Mouse (Mus musculus) neural tube, embryonic 11.5 days (tissue): Measurements from ENCODE around the gene Elp4. TPM values are rescaled to one million over a fixed set of nuclear protein-coding genes. Genes with fewer than 3 reads are reported as not detected.

Source experiments
- ATAC-seq: fragments of 200-750 bp; cut with Nextera tagmentation; 2 replicates; pipeline ENCODE4 v1.8.0; 2017; ENCODE audit warnings: moderate number of reproducible peaks, mild to moderate bottlenecking, moderate TSS enrichment, moderate library complexity; ENCODE audit not compliant: insufficient read depth, low FRiP score, low TSS enrichment
- DNase-seq: peaks from one replicate; pipeline ENCODE4 v3.0.0-alpha.2; 2015; ENCODE audit warnings: low spot score
- H3K27ac ChIP-seq: fragments of 300-500 bp; sonication (generic); 2 replicates; pipeline ENCODE4 v1.5.1; 2014; ENCODE audit warnings: low read depth, mild to moderate bottlenecking, low read length
- H3K27me3 ChIP-seq: fragments of 300-500 bp; sonication (generic); 2 replicates; pipeline ENCODE4 v1.6.1; 2014; ENCODE audit warnings: mild to moderate bottlenecking, low read length, mixed read lengths; ENCODE audit not compliant: control insufficient read depth, insufficient read depth
- H3K36me3 ChIP-seq: fragments of 300-500 bp; sonication (generic); 2 replicates; pipeline ENCODE4 v1.6.1; 2014; ENCODE audit warnings: mild to moderate bottlenecking, low read length, moderate library complexity, mixed read lengths; ENCODE audit not compliant: control insufficient read depth, insufficient read depth
- H3K4me1 ChIP-seq: fragments of 300-500 bp; sonication (generic); 2 replicates; pipeline ENCODE4 v1.6.1; 2014; ENCODE audit warnings: low read length, mixed read lengths; ENCODE audit not compliant: control insufficient read depth, insufficient read depth
- H3K4me2 ChIP-seq: fragments of 300-500 bp; sonication (generic); 2 replicates; pipeline ENCODE4 v1.6.1; 2014; ENCODE audit warnings: low read depth, mild to moderate bottlenecking, moderate library complexity
- H3K4me3 ChIP-seq: fragments of 300-500 bp; sonication (generic); 2 replicates; pipeline ENCODE4 v1.5.1; 2014; ENCODE audit warnings: low read depth, low read length
- H3K9ac ChIP-seq: fragments of 300-500 bp; sonication (generic); 2 replicates; pipeline ENCODE4 v1.6.1; 2014; ENCODE audit warnings: mild to moderate bottlenecking, low read length
- H3K9me3 ChIP-seq: fragments of 300-500 bp; sonication (generic); 2 replicates; pipeline ENCODE4 v1.6.1; 2016; ENCODE audit warnings: low read length; ENCODE audit not compliant: control insufficient read depth
- WGBS: fragments of 180-500 bp; shearing (Covaris S2); extraction: QIAGEN DNeasy Blood & Tissue Kit; methylation state at CpG from one replicate; pipeline ENCODE4 v1.1.7; 2014; 5-methylcytosine and 5-hydroxymethylcytosine counted together
- polyA plus RNA-seq: library from polyadenylated mRNA; unstranded; fragments of >200 nt; fragmentation: Nextera tagmentation; extraction: Ambion mirVana; gene quantifications from 2 replicates; pipeline ENCODE4 v1.2.1, GENCODE M21; 2014

The Elp4 gene
- polyA plus RNA-seq, 1 experiment from 2014 or later = 53.2 TPM

DNA sequence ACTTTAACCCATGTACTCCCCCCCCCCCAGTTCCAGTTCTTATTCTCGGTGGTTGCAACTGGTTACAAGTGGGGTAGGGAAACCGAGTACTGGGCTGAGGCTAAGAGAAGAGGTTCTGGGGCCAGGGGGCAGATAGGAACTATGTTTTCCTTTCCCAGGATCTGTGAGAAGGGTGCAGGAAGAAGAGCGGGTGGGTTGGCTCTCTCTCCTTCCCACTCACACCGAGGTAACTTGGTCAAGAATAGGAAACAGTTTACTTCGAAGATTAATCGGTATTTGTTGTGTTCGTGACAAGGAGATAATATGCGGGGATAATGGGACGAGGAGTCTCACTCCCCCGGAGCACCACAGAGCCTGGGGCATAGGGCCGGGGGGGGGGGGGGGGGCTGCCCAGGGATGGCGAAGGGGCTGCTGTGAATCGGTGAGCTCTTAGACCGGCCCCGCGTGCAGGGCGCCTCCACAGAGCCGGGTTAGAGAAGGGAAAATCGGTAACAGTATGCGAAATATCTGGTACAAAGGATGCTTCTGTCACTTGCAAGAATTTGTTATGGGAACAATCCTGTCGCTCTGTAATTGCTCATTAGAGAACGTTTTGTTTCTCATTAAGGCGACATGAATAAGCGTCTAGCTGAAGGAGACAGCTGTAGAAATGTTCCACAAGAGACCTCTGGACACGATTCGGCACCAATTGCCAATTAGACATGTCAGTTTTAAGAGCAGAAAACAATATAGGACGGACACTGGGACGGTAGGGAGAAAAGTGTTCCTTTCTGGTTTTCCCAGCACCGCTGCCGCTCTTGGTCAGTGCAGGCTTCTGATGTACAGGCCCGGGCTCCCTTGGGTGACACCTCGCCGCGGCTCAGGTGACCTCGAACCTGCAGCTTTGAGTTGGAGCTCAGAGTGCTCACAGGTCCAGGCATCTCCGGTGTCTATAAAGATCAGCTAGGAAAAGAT is 217.7 kb downstream of the Elp4 start:
- peak overlapping the region; percentile 21; the same call in 1 of the 2 replicates for H3K4me2 ChIP-seq
- H3K27ac ChIP-seq = no peak overlapping the region
- H3K9ac ChIP-seq = no peak overlapping the region
- 0 out of 2 replicates have a peak, but pooled peaks cover 2% of the 10 kb centered on the region for H3K36me3 ChIP-seq
- no peak overlapping the region for H3K4me3 ChIP-seq
- peaks cover 44% of the 10 kb centered on the region for H3K4me1 ChIP-seq
- no peaks in the 10 kb centered on the region for H3K9me3 ChIP-seq
- DNase-seq = peak; percentile 41
- WGBS = 2% methylated on average over 35 of the region's 36 CpGs
- H3K27me3 ChIP-seq = peaks cover 71% of the 10 kb centered on the region
- no peak for ATAC-seq

DNA sequence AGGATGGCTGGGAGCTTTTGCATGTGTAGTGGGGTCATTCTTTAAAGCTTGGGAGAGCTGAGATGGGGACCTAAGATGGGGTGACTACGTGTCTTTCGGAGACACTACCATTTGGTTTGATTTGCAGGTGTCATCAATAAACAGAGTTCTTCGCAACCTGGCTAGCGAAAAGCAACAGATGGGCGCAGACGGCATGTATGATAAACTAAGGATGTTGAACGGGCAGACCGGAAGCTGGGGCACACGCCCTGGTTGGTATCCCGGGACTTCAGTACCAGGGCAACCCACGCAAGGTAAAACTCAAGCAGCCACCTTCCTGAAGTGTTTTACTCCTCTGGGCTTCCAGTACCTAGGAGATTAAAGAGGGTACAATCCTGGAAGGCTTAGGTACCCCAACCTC is 218.7 kb downstream of the Elp4 start:
- peak overlapping the region; percentile 12 for H3K4me2 ChIP-seq
- H3K27ac ChIP-seq = no peak overlapping the region
- 18% methylated on average over 11 of the region's 11 CpGs for WGBS
- H3K9me3 ChIP-seq = no peaks in the 10 kb centered on the region
- no peak overlapping the region for H3K9ac ChIP-seq
- peaks cover 41% of the 10 kb centered on the region for H3K4me1 ChIP-seq
- no peak overlapping the region for H3K4me3 ChIP-seq
- ATAC-seq (no peak), DNase-seq (no peak)
- 0 out of 2 replicates have a peak, but pooled peaks cover 2% of the 10 kb centered on the region for H3K36me3 ChIP-seq
- peaks cover 71% of the 10 kb centered on the region for H3K27me3 ChIP-seq

DNA sequence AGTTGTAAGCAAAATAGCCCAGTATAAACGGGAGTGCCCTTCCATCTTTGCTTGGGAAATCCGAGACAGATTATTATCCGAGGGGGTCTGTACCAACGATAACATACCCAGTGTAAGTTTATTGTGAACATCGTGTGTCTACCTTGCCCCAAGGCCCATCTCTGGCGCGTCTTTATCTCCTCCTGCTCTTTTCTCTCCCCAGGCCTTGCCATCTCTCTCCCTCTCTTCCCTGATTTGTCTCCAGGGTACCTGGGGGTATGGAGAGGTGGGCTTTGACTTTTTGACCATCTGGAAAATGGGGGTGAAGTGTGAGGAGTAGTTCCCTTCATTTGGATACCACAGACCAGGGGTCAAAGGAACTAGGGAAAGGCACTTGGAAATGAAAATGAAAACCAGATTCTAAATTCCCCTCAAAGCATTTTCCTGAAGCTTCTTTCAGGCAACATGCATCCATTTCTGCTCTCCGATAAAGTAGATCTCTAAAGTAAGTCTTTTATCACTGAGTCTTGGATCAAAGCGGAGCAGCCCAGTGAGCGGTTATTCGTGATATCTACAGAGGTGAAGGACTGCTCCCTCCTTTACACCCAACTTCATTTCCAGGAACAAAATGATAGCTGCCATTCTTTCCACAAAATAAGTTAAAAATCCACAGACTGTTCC is 219.2 kb downstream of the Elp4 start:
- H3K27ac ChIP-seq = no peak overlapping the region
- H3K9me3 ChIP-seq = no peaks in the 10 kb centered on the region
- 0 out of 2 replicates have a peak, but pooled peaks cover 2% of the 10 kb centered on the region for H3K36me3 ChIP-seq
- no peak overlapping the region for H3K9ac ChIP-seq
- DNase-seq (peak; percentile 9), ATAC-seq (no peak)
- peaks cover 67% of the 10 kb centered on the region for H3K27me3 ChIP-seq
- WGBS = 15% methylated on average over 11 of the region's 11 CpGs
- peak overlapping the region; percentile 9; the same call in 1 of the 2 replicates for H3K4me2 ChIP-seq
- H3K4me1 ChIP-seq = peaks cover 38% of the 10 kb centered on the region
- no peak overlapping the region for H3K4me3 ChIP-seq

DNA sequence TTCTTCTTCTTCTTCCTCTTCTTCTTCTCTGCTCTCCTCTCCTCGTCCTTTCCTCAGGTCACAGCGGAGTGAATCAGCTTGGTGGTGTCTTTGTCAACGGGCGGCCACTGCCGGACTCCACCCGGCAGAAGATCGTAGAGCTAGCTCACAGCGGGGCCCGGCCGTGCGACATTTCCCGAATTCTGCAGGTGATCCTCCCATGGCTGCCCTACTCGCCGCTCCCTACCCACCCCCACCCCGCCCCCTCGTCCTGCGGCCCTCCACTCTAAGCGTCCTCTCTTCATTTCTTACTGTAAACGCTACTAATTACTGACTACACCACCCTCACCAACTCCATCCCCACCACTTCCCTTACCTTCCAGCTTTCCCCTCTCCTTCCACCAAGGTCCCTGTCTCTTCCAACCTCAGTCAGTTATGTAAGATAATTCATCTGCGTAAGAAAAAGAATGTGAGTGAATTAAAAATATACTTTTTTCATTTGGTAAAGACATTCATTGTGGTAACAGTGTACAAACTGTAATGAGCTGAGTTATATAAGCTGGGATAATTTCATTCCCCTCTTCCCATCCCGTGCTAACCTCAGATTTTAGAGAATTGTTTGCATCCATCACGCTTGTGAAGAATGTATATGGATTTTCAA is 220.5 kb downstream of the Elp4 start:
- Histone ChIP-seq H3K36me3 (0 out of 2 replicates have a peak, but pooled peaks cover 2% of the 10 kb centered on the region), H3K4me2 (peak overlapping the region; percentile 11), H3K27ac (no peak overlapping the region), H3K9ac (0 out of 2 replicates have a peak overlapping the region, but pooled peaks have one; percentile 18), H3K27me3 (peaks cover 61% of the 10 kb centered on the region), H3K4me1 (peaks cover 32% of the 10 kb centered on the region), H3K4me3 (no peak overlapping the region), H3K9me3 (no peaks in the 10 kb centered on the region)
- WGBS = 3% methylated on average over 21 of the region's 22 CpGs
- DNase-seq (peak; percentile 12), ATAC-seq (no peak)

DNA sequence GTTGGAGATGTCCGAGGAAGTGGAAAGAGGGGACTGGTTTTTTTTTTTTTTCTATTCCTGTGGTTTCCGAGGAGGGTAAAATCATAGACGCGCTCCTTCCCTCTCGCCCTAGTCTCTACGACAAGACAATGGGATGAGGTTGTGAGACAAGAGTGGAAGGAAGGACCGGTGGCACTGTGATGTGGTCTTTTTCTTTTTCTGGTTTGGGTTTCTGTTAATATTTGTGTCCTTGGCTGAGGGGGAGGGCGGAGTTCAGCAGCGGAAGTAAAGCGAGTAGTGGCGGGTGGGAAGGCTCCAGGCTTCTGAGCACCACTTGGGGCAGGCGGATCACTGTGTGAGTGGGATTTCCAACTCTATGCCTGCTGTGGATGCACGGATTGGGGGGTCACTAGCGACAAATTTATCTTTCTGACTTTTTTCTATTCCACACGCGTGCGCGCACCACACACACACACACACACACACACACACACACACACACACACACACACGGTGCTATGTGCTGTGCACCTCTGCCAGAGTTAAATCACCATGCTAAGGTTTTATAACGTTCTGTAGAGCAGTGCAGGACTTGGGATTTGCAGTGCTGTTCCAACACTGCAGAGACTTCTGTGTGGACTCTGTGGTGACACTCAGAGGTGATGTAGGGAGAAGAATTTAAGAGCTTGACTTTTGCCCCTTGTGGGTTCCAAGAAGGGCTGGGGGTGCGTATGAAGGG is 221.6 kb downstream of the Elp4 start:
- peak overlapping the region; percentile 24 for H3K4me3 ChIP-seq
- no peaks in the 10 kb centered on the region for H3K9me3 ChIP-seq
- no peak overlapping the region for H3K27ac ChIP-seq
- ATAC-seq = no peak
- peak overlapping the region; percentile 41; the same call in 1 of the 2 replicates for H3K9ac ChIP-seq
- whole genome bisulfite sequencing = 3% methylated on average over 21 of the region's 21 CpGs
- 0 out of 2 replicates have a peak, but pooled peaks cover 2% of the 10 kb centered on the region for H3K36me3 ChIP-seq
- H3K27me3 ChIP-seq = peaks cover 57% of the 10 kb centered on the region
- H3K4me1 ChIP-seq = peaks cover 25% of the 10 kb centered on the region
- peak; percentile 48 for DNase-seq
- peak overlapping the region; percentile 71 for H3K4me2 ChIP-seq

DNA sequence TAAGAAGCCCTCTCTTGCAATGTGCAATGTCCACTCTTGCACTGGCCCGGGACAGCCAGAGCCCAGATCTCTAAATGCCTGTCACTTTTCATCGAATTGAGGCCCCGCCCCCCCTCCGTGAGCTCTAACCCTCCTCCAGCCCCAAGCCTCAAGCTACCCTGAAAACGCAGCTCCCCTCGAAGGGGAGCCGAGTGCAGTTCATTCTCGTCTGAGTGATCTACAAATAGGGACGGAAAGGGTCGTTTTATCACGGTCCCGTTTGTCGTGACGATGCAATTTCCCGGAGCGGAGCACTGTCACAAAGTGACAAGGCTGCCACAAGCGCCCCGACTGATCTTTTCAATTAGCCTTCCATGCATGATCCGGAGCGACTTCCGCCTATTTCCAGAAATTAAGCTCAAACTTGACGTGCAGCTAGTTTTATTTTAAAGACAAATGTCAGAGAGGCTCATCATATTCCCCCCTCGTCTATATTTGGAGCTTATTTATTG is 222.3 kb downstream of the Elp4 start:
- Histone ChIP-seq H3K9me3 (no peaks in the 10 kb centered on the region), H3K36me3 (0 out of 2 replicates have a peak, but pooled peaks cover 2% of the 10 kb centered on the region), H3K27me3 (peaks cover 57% of the 10 kb centered on the region), H3K4me1 (peaks cover 22% of the 10 kb centered on the region), H3K9ac (peak overlapping the region; percentile 1), H3K4me3 (peak overlapping the region; percentile 24), H3K27ac (0 out of 2 replicates have a peak overlapping the region, but pooled peaks have one; percentile 47), H3K4me2 (peak overlapping the region; percentile 71)
- peak; percentile 68 for DNase-seq
- ATAC-seq = no peak
- under 1% methylated on average over 23 of the region's 23 CpGs for WGBS

DNA sequence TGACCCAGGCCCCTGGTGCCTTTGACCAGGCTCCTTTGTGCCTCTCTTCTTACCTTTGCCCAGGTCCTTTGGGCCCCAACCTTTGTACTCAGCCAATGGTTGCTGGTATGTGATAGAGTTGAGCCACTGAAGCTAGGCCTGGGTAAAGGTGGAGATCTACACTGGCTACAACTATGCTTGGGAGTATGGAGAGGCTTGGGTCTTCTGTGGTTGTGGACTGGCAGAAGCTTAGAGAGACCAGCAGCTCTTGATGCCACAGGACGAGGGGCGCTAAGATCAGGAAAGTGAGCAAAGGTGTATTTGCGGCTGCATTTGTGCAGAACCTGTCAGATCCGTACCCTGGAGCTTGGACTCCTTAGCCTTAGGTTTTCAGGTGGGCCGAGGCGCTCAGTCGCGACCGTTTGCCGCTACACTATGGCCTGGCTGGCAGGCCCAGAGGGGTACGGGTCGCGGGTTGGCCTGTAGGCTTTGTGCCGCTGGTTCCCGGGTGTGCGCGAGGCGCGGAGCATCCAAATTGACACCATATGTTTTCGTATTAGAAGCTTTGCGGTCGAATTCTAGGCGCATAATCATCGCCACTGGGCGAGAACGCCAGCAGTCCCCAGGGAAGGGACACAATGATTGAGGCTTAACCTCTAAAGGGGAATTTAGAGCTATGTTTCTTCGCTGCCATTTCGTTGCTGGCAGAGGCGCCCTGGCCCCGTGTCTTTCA is 223.2 kb downstream of the Elp4 start:
- Histone ChIP-seq H3K9ac (peak overlapping the region; percentile 1), H3K27me3 (peaks cover 60% of the 10 kb centered on the region), H3K4me1 (peaks cover 20% of the 10 kb centered on the region), H3K4me3 (peak overlapping the region; percentile 24), H3K4me2 (peak overlapping the region; percentile 71), H3K36me3 (0 out of 2 replicates have a peak, but pooled peaks cover 2% of the 10 kb centered on the region), H3K9me3 (no peaks in the 10 kb centered on the region), H3K27ac (no peak overlapping the region)
- DNase-seq (peak; percentile 72), ATAC-seq (peak; percentile 7; the same call in 1 of the 2 replicates)
- WGBS = 2% methylated on average over 30 of the region's 30 CpGs
